Mouse (Mus musculus) neutrophil, adult 5-6 weeks (primary cell): Measurements from ENCODE around the gene Lcn9. TPM values are rescaled to one million over a fixed set of nuclear protein-coding genes. Genes with fewer than 3 reads are reported as not detected.
"Not testable (repeated sequence)": the region's sequence is repeated elsewhere in the genome, so short reads cannot be mapped to it uniquely, and the experiment has no call there.

Source experiments
- ATAC-seq: fragments of 151-379, 151-347 bp; 2 replicates; pipeline ENCODE4 v1.8.0; 2017; ENCODE audit warnings: mild to moderate bottlenecking, moderate TSS enrichment; ENCODE audit not compliant: insufficient number of reproducible peaks, poor library complexity, low FRiP score, severe bottlenecking; ENCODE audit errors: extremely low read depth
- total RNA-seq: library from RNA; stranded (forward); fragments of 200-1000 nt; gene quantifications from 2 replicates; pipeline ENCODE4 v1.2.3, GENCODE M21; 2017

Gene Lcn9
- not detected in 2 replicates for total RNA-seq

- no peak for ATAC-seq
These were observed at the start of gene Lcn9 for GRCm38 (mm10) chr2:25822806-25823205. Gene Lcn9 (plus strand): TSS chr2:25823153.

- no peak for ATAC-seq
These were observed 49.4 kb upstream of the Lcn9 start for GRCm38 (mm10) chr2:25773507-25773906.

GRCm38 (mm10) chr2:25774640-25775039 lies 48.3 kb upstream of the Lcn9 start:
- ATAC-seq: no peak

- ATAC-seq: no peak
These were observed 47.0 kb upstream of the Lcn9 start for GRCm38 (mm10) chr2:25775991-25776390.

- no peak for ATAC-seq
These were observed 46.2 kb upstream of the Lcn9 start, which contains the start of gene Lcn11 for GRCm38 (mm10) chr2:25776717-25777116. Gene Lcn11 (plus strand): TSS chr2:25777017.

- ATAC-seq: no peak
These were observed 43.9 kb upstream of the Lcn9 start for GRCm38 (mm10) chr2:25779076-25779475.

GRCm38 (mm10) chr2:25780921-25781320 lies 42.0 kb upstream of the Lcn9 start:
- ATAC-seq: no peak

GRCm38 (mm10) chr2:25781957-25782356 lies 41.0 kb upstream of the Lcn9 start, which contains the start of gene Gm13539:
Gene Gm13539 (plus strand): TSS chr2:25782257.
- ATAC-seq: no peak

- ATAC-seq: no peak
These were observed 37.2 kb upstream of the Lcn9 start for GRCm38 (mm10) chr2:25785573-25786322.

GRCm38 (mm10) chr2:25789092-25789491 lies 33.9 kb upstream of the Lcn9 start:
- ATAC-seq: no peak

GRCm38 (mm10) chr2:25797635-25798034 lies 25.3 kb upstream of the Lcn9 start:
- no peak for ATAC-seq

GRCm38 (mm10) chr2:25798065-25798464 lies 24.9 kb upstream of the Lcn9 start:
- no peak for ATAC-seq

- no peak for ATAC-seq
These were observed 11.2 kb upstream of the Lcn9 start for GRCm38 (mm10) chr2:25811711-25812110.

- ATAC-seq: no peak
These were observed 9.6 kb upstream of the Lcn9 start for GRCm38 (mm10) chr2:25813364-25813763.

- ATAC-seq: not testable (repeated sequence)
These were observed 7.2 kb upstream of the Lcn9 start, which contains the start of gene Glt6d1 for GRCm38 (mm10) chr2:25815748-25816147. Gene Glt6d1 (minus strand): TSS chr2:25815848.

GRCm38 (mm10) chr2:25824751-25825150 lies 1.8 kb downstream of the Lcn9 start:
- ATAC-seq: no peak

GRCm38 (mm10) chr2:25828344-25828947 lies 5.5 kb downstream of the Lcn9 start:
- ATAC-seq: no peak

GRCm38 (mm10) chr2:25830786-25831185 lies 7.8 kb downstream of the Lcn9 start:
- ATAC-seq: no peak

GRCm38 (mm10) chr2:25836291-25836690 lies 13.3 kb downstream of the Lcn9 start:
- ATAC-seq: 0 out of 2 replicates have a peak, but pooled peaks have one; percentile 34

GRCm38 (mm10) chr2:25842161-25842560 lies 19.2 kb downstream of the Lcn9 start:
- ATAC-seq: no peak
